Mouse (Mus musculus) ES-E14 (cell line): ENCODE data around the gene Tectb.

Experiments
- MAFK ChIP-seq: IDR thresholded peaks from 2 replicates; pipeline ENCODE4 v1.6.1; 2014; ENCODE audit warnings: mild to moderate bottlenecking, low read depth, low read length, inconsistent platforms; ENCODE audit not compliant: insufficient read depth
- ZC3H11A ChIP-seq: IDR thresholded peaks from 2 replicates; pipeline ENCODE4 v1.6.1; 2012; ENCODE audit warnings: low read depth, mild to moderate bottlenecking, inconsistent platforms, low read length, borderline replicate concordance

GRCm38 (mm10) chr19:55159826-55160225, 20.7 kb upstream of the Tectb start:
- TF ChIP-seq MAFK (no peak), ZC3H11A (no peak)
